Mouse (Mus musculus) MEL (cell line): Measurements from ENCODE around the gene Ceacam20. TPM values are rescaled to one million over a fixed set of nuclear protein-coding genes. Genes with fewer than 3 reads are reported as not detected.

Experiments used
- DNase-seq: peaks from one replicate; pipeline ENCODE4 v3.0.0; 2011; ENCODE audit warnings: low read depth, low spot score
- H3K27ac ChIP-seq: 2 replicates; pipeline ENCODE4 v1.5.1; 2012; ENCODE audit warnings: low read depth, mild to moderate bottlenecking, control low read depth, low read length, moderate library complexity; ENCODE audit not compliant: control insufficient read depth
- H3K27me3 ChIP-seq, 2 experiments: fragments of 150-350 bp in 1 of 2; sonication (generic) in 1 of 2; 2 replicates each; pipeline ENCODE4 v1.6.1; 2012; ENCODE audit warnings: low read length in 2 of 2, mild to moderate bottlenecking in 2 of 2, improper control_type of control experiment in 1 of 2, moderate library complexity in 1 of 2; ENCODE audit not compliant: insufficient read depth in 2 of 2, control insufficient read depth in 1 of 2
- H3K36me3 ChIP-seq, 2 experiments: 2 replicates each; pipeline ENCODE4 v1.6.1; 2012 to 2014; ENCODE audit warnings: low read length in 2 of 2, improper control_type of control experiment in 1 of 2, inconsistent platforms in 1 of 2, mild to moderate bottlenecking in 1 of 2; ENCODE audit not compliant: insufficient read depth in 2 of 2, control insufficient read depth in 1 of 2
- H3K4me1 ChIP-seq, 2 experiments: fragments of 150-350 bp in 1 of 2; sonication (generic) in 1 of 2; 2 replicates each; pipeline ENCODE4 v1.6.1; 2012; ENCODE audit warnings: low read length in 2 of 2, improper control_type of control experiment in 1 of 2, mild to moderate bottlenecking in 1 of 2; ENCODE audit not compliant: insufficient read depth in 2 of 2, control insufficient read depth in 1 of 2
- H3K4me3 ChIP-seq, 2 experiments: fragments of 150-350 bp in 1 of 2; sonication (generic) in 1 of 2; 2 replicates each; pipeline ENCODE4 v1.5.1; 2012; ENCODE audit warnings: low read depth in 2 of 2, low read length in 2 of 2, mild to moderate bottlenecking in 2 of 2, moderate library complexity in 2 of 2, control low read depth in 1 of 2, improper control_type of control experiment in 1 of 2; ENCODE audit not compliant: control insufficient read depth in 1 of 2, insufficient read depth in 1 of 2
- H3K79me2 ChIP-seq: 2 replicates; pipeline ENCODE4 v1.6.1; 2012; ENCODE audit warnings: mild to moderate bottlenecking, low read length, moderate library complexity; ENCODE audit not compliant: control insufficient read depth, poor library complexity, insufficient read depth
- H3K9ac ChIP-seq: 2 replicates; pipeline ENCODE4 v1.6.1; 2012; ENCODE audit warnings: low read depth, mild to moderate bottlenecking, control low read depth, low read length, moderate library complexity; ENCODE audit not compliant: control insufficient read depth, poor library complexity, severe bottlenecking
- H3K9me3 ChIP-seq: fragments of 150-350 bp; sonication (generic); replicated peaks from 2 replicates; pipeline ENCODE4 v1.6.1; 2012; ENCODE audit warnings: mild to moderate bottlenecking, low read length, improper control_type of control experiment, moderate library complexity; ENCODE audit not compliant: insufficient read depth
- BHLHE40 ChIP-seq: IDR thresholded peaks from 2 replicates; pipeline ENCODE4 v1.6.1; 2012; ENCODE audit warnings: low read depth, mild to moderate bottlenecking, inconsistent platforms, low read length, improper control_type of control experiment, borderline replicate concordance
- ETS1 ChIP-seq: IDR thresholded peaks from 2 replicates; pipeline ENCODE4 v1.6.1; 2012; ENCODE audit warnings: low read depth, mild to moderate bottlenecking, inconsistent platforms, low read length, improper control_type of control experiment, moderate library complexity
- HCFC1 ChIP-seq: IDR thresholded peaks from 2 replicates; pipeline ENCODE4 v1.6.1; 2012; ENCODE audit warnings: low read depth, mild to moderate bottlenecking, inconsistent platforms, low read length, improper control_type of control experiment, moderate library complexity
- MAX ChIP-seq: IDR thresholded peaks from 2 replicates; pipeline ENCODE4 v1.6.1; 2011; ENCODE audit warnings: low read length, improper control_type of control experiment
- MAZ ChIP-seq: IDR thresholded peaks from 2 replicates; pipeline ENCODE4 v1.6.1; 2012; ENCODE audit warnings: low read depth, mild to moderate bottlenecking, inconsistent platforms, low read length, improper control_type of control experiment
- MEF2A ChIP-seq: IDR thresholded peaks from 2 replicates; pipeline ENCODE4 v1.6.1; 2014; ENCODE audit warnings: low read depth, mild to moderate bottlenecking, inconsistent platforms, low read length, improper control_type of control experiment; ENCODE audit not compliant: poor library complexity, insufficient replicate concordance, severe bottlenecking; ENCODE audit errors: extremely low read depth
- MXI1 ChIP-seq: IDR thresholded peaks from 2 replicates; pipeline ENCODE4 v1.6.1; 2011; ENCODE audit warnings: mild to moderate bottlenecking, low read depth, low read length, improper control_type of control experiment
- TAL1 ChIP-seq: IDR thresholded peaks from 2 replicates; pipeline ENCODE4 v1.6.1; 2012; ENCODE audit warnings: mild to moderate bottlenecking, inconsistent platforms, low read length, moderate library complexity, mixed read lengths
- TCF12 ChIP-seq: IDR thresholded peaks from 2 replicates; pipeline ENCODE4 v1.6.1; 2014; ENCODE audit warnings: low read depth, mild to moderate bottlenecking, inconsistent platforms, low read length, improper control_type of control experiment, moderate library complexity
- UBTF ChIP-seq: IDR thresholded peaks from 2 replicates; pipeline ENCODE4 v1.6.1; 2012; ENCODE audit warnings: low read depth, mild to moderate bottlenecking, inconsistent platforms, low read length, improper control_type of control experiment, moderate library complexity, borderline replicate concordance; ENCODE audit not compliant: insufficient read depth
- ZKSCAN1 ChIP-seq: IDR thresholded peaks from 2 replicates; pipeline ENCODE4 v1.6.1; 2012; ENCODE audit warnings: low read depth, mild to moderate bottlenecking, inconsistent platforms, low read length, improper control_type of control experiment, moderate library complexity
- ZMIZ1 ChIP-seq: IDR thresholded peaks from 2 replicates; pipeline ENCODE4 v1.6.1; 2012; ENCODE audit warnings: low read depth, mild to moderate bottlenecking, inconsistent platforms, low read length, improper control_type of control experiment, moderate library complexity
- ZNF384 ChIP-seq: IDR thresholded peaks from 2 replicates; pipeline ENCODE4 v1.6.1; 2012; ENCODE audit warnings: low read depth, mild to moderate bottlenecking, inconsistent platforms, low read length, improper control_type of control experiment
- polyA plus RNA-seq, 2 experiments: library from polyadenylated mRNA; stranded (reverse) in 1 of 2; unstranded in 1 of 2; fragments of >175 nt in 1 of 2; fragments of >200 nt in 1 of 2; gene quantifications; 2 replicates each; pipeline versions ENCODE4 v1.2.1 to v1.2.4; 2012; ENCODE audit warnings: low replicate concordance in 2 of 2, low read depth in 1 of 2; ENCODE audit not compliant: insufficient read length in 2 of 2, insufficient read depth in 1 of 2, missing spikeins in 1 of 2
- total RNA-seq: library from RNA; depleted of rRNA; stranded (reverse); fragments of 300-350 nt; gene quantifications from 2 replicates; pipeline ENCODE4 v1.2.3, GENCODE M21; 2012

The Ceacam20 gene
- total and polyA plus RNA-seq, 3 experiments = not detected

DNA sequence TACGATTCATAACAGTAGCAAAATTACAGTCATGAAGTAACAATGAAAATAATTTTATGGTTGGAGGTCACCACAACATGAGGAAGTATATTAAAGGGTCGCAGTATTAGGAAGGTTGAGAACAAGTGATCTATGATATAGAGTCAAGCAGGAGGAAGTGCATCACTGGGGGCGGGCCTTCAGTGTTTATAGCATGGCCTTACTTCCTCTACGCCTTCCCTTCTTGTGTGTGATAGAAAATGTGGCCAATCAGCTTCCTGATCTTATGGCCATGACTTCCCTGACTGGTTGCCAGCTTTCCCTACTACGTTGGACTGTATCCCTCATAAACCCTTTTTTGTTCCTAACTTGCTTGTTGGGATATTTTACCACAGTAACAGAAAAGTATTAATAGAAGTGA is 20.0 kb upstream of the Ceacam20 start:
- no peak overlapping the region for H3K27ac ChIP-seq
- no peaks in the 10 kb centered on the region for H3K27me3 ChIP-seq
- H3K9me3 ChIP-seq = no peaks in the 10 kb centered on the region
- peak; percentile 11 for DNase-seq
- no peaks in the 10 kb centered on the region for H3K79me2 ChIP-seq
- 0 out of 4 replicates have a peak, but pooled peaks cover 0 to 3% of the 10 kb centered on the region in 2 experiments for H3K4me1 ChIP-seq
- H3K4me3 ChIP-seq = no peak overlapping the region
- TF ChIP-seq TCF12 (no peak), MXI1 (no peak), UBTF (no peak), ZKSCAN1 (no peak)
- no peak overlapping the region for H3K9ac ChIP-seq
- H3K36me3 ChIP-seq = no peaks in the 10 kb centered on the region

DNA sequence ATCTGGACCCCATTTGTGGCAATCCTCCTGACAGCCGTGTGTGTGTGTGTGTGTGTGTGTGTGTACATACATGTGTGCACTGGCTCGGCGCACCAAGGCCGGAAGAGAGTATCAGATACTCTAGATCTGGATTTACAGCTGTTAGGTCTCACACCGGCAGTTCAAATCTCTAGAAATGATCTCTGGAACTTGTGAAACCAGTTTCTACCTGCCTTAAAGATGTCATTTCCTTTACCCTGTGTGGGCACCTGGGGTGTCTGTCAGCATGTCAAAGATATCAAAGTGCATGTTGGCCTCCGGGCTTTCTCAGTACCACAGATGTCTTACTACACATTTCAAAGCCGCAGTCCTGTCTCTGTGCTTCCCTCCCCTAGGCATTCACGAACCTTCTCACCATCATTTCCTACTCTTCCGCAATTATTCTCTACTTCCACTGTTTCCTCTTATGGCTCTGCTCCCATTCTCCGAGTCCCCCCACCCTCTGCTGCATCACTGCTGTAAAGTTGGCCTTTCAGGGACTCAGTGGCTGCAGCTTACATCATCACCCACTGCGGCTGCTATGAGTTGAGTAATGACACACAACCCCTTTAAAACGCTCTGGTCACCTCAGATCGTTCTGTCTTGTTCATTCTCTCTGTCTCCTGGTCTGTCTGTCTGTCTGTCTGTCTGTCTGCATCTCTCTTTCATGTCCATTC is 19.2 kb upstream of the Ceacam20 start:
- TF ChIP-seq MAX = no peak
- TF ChIP-seq BHLHE40 = no peak
- Histone ChIP-seq H3K4me1 (no peaks in the 10 kb centered on the region), H3K79me2 (no peaks in the 10 kb centered on the region), H3K9me3 (no peaks in the 10 kb centered on the region), H3K27me3 (no peaks in the 10 kb centered on the region), H3K4me3 (no peak overlapping the region), H3K36me3 (no peaks in the 10 kb centered on the region), H3K9ac (no peak overlapping the region), H3K27ac (no peak overlapping the region)
- no peak for DNase-seq

DNA sequence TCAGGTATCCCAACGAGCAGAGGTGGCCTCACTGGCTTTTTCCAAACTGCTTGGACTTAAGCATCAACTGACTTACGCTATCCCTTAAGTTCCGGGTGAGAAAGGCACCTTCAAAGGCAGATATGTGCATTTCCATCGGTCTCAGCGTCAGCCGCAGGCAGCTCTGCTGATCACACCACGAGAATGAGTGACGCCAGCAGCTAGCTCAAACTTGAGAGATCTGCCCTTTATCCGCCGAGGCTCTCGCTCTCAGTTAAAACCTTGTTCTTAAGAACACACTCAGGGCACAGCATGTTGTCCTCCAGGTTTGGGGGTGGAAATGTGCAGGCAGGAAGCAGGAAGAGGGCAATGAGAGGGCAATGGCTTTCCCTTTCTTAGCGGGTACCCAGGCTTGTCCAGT is 16.3 kb upstream of the Ceacam20 start:
- no peak for TF ChIP-seq ETS1
- no peak for TF ChIP-seq MEF2A
- TF ChIP-seq MAX = no peak
- TF ChIP-seq TAL1 = no peak
- TF ChIP-seq UBTF = no peak
- TF ChIP-seq MAZ = no peak
- no peak for TF ChIP-seq ZMIZ1
- TF ChIP-seq ZNF384 = no peak
- TF ChIP-seq HCFC1 = no peak
- TF ChIP-seq, all 39 proteins: peak for 0
- no peaks in the 10 kb centered on the region for H3K27me3 ChIP-seq
- H3K36me3 ChIP-seq = no peaks in the 10 kb centered on the region
- H3K4me3 ChIP-seq = no peak overlapping the region
- no peak overlapping the region for H3K9ac ChIP-seq
- H3K9me3 ChIP-seq = no peaks in the 10 kb centered on the region
- no peaks in the 10 kb centered on the region for H3K79me2 ChIP-seq
- H3K27ac ChIP-seq = no peak overlapping the region
- no peak for DNase-seq
- no peaks in the 10 kb centered on the region for H3K4me1 ChIP-seq
